Mouse (Mus musculus) cerebellum, adult 9-11 months (tissue): ENCODE results near the gene Nat8l.
"Not testable (repeated sequence)": the region's sequence is repeated elsewhere in the genome, so short reads cannot be mapped to it uniquely, and the experiment has no call there.

Source experiments
- DNase-seq: peaks from one replicate; pipeline ENCODE4 v3.0.0; 2022

Gene Nat8l

GRCm38 (mm10) chr5:33995843-33996693 lies at the start of gene Nat8l:
TSS of gene Nat8l (plus strand) at chr5:33995984.
- peak; percentile 93 for DNase-seq

DNA sequence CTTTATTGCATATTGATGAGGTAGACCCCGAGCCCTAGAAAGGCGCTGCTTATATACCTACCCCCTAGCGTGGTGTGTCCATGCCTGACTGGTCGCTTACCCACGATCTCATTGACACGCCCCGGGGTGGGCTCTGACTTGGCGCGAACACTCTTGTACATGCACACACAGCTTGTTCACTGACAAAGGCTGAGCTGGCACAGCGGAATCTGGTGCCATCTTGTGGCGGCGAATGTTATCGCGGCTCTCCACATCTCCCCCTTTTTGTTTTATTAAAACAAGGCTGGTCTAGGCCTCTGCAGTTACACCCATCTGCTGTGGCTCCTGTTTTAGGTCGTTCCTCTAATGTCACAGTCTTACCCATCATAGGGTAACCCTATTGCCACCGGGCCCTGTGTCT lies 48.7 kb upstream of the Nat8l start:
- not testable (repeated sequence) for DNase-seq

DNA sequence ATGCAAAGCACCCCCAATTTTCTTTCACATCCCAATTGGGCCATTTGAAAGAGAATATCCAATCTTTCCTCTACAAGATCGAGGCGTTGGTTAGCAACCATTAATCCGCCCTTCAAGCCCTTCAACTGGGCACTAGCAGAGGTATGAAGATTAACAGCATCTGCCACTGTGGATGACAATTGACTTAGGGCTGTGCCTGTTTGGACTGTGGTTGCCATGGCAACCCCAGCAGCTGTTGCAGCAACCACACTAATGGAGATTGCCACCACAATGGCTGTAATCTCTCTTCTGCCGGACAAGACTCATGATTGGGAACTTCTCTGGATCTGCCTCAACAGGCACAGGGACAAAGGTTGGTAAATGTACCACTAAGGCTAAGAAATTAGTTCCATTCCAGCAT lies 47.5 kb upstream of the Nat8l start:
- DNase-seq: no peak

DNA sequence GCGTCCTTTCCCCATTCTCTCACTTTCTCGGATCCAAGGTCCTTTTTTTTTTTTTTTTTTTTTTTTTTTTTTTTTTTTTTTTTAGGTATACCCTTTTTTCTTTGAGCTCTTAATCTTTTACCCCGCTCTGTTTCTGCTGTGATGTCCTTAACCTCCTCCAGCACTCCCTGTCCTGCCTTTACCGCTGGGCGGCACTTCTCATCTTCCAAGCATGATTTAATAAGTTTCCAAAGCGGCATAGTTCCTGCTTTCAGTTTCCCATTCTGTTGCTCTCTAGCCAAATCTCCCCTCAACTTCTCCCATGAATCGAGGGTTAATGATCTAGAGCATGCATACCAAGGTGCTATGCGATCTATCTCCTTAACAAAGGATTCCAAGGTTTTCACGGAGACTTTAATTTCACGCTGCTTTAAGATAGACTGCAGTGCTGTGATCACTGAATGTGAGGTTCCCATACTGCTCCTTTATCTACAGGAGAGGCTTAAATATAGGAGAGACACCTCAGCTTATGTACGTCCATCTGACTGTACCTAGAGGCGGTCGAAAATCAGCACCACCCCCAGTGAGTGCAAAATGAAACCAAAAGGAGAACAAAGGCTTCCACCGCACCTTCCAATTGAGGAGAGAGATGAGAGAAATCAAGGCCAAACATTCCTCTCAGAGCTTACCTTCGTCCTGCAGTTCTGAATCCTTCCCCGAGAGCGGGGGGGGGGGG lies 42.2 kb upstream of the Nat8l start:
- DNase-seq: no peak

DNA sequence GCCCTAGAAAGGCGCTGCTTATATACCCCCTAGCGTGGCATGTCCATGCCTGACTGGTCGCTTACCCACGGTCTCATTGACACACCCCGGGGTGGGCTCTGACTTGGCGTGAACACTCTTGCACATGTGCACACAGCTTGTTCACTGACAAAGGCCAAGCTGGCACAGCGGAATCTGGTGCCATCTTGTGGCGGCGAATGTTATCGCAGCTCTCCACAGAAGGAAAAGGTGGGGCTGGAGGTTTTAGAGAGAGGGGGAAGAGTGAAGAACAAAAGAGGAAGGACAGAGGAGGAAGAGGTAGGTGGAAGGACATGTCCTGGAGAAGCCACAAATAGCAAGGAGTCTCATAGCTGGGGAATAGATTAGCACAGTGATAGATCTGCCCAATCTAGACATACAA lies 41.4 kb upstream of the Nat8l start:
- DNase-seq: peak; percentile 84

DNA sequence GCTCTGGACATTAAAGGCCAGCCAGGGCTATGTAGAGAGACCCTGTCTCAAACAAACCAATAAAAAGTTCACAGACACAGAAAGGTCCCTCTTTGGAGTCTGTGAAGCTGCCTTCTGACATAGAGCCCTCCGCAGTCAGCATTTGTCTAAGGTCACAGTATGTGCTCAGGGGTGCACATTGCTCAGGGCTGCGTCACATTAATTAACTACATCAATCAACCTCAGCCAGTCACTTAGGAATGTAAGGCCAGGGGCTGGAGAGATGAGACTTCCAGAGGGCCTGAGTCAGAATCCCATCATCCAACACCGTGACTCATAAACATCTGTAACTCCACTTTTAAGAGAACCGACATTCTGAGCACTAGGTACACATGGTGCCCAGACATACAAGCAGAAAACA lies 39.9 kb upstream of the Nat8l start:
- DNase-seq: no peak

- DNase-seq: no peak
Measured at GRCm38 (mm10) chr5:33959382-33959781, 36.4 kb upstream of the Nat8l start.

GRCm38 (mm10) chr5:33974736-33975135 lies 21.0 kb upstream of the Nat8l start:
- peak; percentile 46 for DNase-seq

- DNase-seq: no peak
Measured at GRCm38 (mm10) chr5:33976267-33976666, 19.5 kb upstream of the Nat8l start.

DNA sequence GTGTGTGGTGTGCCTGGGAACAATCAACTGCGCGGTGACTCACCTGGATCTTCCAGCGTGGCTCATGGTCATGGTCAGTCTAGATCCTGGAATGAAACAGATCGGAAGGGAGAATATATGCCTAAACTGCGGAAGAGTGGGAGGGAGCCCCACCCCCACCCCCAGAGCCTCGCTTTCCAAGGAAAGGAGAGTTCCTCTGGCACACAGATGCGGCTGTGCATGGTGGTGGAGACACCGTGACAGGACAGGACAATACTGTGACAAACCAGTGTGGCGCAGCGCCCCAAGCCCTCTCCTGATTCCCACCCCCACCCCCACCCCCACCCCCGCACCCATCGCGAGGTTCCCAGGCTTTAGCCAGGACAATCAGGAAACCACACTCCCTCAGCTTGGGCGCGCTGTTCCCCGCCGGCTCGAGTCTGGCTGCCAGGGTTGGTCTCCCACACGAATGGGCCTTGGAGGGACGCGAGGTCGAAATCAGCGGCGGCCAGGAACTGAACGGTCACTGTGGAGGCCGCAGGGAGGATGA lies 13.0 kb upstream of the Nat8l start:
- DNase-seq: no peak

DNA sequence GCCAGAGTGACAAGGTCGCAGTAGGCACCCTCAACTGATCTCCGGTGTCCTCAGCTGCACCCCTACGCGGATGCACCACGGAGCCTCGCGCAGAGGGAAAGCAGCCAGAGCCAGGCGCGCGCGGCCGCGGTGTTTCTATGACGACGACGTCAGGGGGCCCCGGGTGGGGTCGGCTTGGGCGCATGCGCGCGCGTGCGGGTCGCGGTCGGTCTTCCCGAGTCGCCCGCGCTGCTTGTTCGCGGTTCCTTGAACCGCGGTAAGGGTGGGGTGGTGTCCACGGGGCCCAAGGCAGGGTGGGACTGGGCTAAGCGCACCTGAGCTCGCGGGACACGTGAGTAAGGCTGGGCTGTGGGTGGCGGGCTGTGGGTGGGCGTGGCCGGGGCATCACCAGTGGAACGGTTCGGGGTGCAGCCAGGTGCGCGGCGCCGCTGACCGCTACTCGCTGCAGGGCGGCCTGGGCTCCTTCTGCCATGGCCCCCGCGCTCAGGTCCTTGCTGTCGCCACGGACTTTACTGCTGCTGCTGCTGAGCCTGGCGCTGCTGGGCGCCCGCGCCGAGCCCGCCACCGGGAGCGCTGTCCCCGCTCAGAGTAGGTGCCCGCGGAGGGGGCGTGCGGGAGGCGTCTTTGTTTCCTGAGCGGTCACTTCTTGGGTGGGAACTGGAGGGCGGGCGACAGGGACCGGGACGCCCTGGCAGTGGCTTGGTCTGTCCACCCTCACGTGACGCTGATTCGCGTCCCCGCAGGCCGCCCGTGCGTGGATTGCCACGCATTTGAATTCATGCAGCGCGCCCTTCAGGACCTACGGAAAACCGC lies 12.3 kb upstream of the Nat8l start, which contains the start of gene Gm1673:
Gene Gm1673 (plus strand): TSS at position 125 of the 813 bp plus-strand sequence.
- DNase-seq: peak; percentile 89

DNA sequence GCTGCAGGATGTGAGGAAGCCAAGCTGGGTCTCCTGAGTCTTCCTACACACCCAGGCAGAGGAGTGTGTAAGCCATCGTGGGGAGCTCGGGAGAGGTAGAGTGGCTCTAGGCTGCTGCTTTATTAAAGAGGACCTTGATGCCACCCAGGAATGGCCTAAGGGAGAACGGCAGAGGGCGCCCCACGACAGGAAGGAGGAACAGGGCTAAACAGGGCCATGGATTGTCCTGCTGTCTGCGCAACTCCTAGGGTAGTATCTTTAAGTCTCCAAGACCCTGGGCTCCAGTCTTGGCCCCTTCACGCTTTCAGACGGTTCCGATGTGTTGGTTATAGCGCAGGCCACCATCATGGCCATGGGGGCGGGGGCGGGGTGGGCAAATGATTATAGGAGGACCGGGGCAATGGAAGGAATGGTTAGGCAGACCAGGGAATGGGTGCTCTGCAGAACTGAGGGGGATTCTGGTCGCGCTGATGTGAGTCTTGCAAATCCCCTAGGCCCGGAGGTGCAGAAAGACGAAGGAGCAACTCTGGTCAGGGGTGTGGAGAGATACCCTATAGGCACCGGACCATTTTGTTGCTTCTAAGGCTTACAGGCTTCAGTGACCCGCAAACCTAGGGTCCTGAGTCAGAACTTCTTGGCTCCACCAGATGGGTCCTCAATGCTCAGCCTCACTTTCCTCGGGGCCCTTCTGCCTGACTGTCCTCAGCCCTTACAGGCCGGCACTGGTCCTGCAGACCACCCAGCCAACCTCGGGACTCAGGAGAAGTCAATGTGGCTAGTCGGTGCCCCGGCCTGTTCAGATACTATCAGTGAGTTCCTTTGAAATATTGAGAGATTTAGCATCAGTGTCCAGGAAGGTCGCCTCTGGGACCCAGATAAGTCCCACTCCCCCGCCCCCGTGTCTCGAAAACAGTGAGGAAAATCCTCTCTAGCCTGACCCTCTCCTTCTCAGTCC lies 836 bp upstream of the Nat8l start:
- DNase-seq: peak; percentile 79

- DNase-seq: no peak
Measured at GRCm38 (mm10) chr5:33996694-33997045, 886 bp downstream of the Nat8l start.

DNA sequence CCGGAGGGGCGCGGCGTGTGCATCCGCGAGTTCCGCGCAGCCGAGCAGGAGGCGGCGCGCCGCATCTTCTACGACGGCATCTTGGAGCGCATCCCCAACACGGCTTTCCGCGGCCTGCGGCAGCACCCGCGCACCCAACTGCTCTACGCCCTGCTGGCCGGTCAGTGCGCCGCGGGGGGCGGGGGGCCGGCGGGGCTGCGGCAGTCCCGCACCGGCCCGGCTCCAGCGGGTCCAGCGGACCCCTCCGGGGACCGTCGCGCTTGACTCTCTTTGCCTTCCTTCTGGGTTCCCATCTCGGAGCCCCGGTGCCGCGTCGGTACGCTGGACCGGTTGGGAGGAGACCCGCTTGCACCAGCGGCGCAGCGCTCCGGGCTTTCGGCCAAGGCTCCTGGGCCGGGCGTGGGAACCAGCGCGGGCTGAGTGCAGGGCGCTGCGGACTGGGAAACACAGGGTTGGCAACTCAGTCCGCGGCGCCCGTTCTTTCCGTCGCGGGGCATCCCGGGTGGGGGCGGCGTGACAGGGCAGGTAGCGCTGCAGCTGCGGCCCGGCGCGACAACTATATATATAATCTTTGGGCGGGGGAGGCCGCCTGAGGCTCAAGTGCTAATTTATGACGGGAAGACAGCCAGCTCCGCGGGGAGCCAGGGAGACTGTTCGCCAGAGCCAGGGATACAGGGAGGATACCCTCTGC lies 1.4 kb downstream of the Nat8l start:
- DNase-seq: peak; percentile 81

- peak; percentile 56 for DNase-seq
Measured at GRCm38 (mm10) chr5:33997829-33998504, 2.2 kb downstream of the Nat8l start.

- DNase-seq: no peak
Measured at GRCm38 (mm10) chr5:33998505-33998877, 2.7 kb downstream of the Nat8l start.

DNA sequence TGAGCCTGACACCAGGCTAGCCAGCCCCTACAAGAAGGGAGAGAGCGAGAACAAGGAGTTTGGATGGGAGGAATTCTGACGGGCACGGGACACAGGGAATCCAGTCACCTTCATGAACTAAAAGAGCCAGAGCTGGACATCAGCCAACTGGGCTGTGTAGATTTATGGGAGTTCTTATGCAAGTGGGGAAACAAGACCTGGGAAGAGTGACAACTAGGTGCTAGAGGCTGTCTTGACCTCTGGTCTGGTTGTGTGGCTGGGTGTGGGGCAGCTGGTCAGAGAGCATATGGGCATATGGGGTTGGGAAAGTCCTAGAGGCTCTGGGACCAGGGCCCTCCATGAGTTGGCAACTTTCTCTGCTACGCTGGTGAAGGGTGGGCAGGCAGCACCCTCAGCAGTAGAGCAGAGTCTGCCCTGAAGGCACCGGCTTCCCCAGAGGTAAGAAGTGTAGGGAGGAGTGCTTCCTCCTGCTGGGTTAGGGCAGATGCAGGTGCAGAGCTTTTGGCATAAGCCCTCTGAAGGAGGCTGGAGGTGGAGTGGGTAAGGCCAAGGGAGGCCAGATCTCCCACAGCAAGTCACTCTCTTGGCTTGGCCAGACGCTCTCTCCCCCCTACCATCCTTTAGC lies 3.8 kb downstream of the Nat8l start:
- peak; percentile 50 for DNase-seq

DNA sequence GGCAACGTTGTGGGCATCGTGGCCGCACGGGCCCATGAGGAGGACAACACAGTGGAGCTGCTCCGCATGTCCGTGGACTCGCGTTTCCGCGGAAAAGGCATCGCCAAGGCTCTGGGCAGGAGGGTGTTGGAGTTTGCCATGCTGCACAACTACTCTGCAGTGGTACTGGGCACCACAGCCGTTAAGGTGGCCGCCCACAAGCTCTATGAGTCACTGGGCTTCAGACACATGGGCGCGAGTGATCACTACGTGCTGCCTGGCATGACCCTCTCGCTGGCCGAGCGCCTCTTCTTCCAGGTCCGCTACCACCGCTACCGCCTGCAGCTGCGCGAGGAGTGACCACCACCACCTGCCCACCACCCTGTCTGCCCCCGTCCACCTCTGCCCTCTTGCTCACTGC lies 5.0 kb downstream of the Nat8l start:
- no peak for DNase-seq

GRCm38 (mm10) chr5:34001401-34001800 lies 5.6 kb downstream of the Nat8l start:
- no peak for DNase-seq

- DNase-seq: no peak
Measured at GRCm38 (mm10) chr5:34002636-34003035, 6.9 kb downstream of the Nat8l start.
